Mouse (Mus musculus): ENCODE measurements around the gene Alg5.
A peak's percentile ranks its signal among the peaks of the same experiment; 100 is the strongest.
"Not testable (repeated sequence)": the region's sequence is repeated elsewhere in the genome, so short reads cannot be mapped to it uniquely, and the experiment has no call there.

Alg5 gene

GRCm38 (mm10) chr3:54737317-54737716 lies 2.0 kb downstream of the Alg5 start:
- no peak for DNase-seq (ENCODE audit: low spot score in 2 of 2)

GRCm38 (mm10) chr3:54741965-54742364 lies 6.6 kb downstream of the Alg5 start:
- DNase-seq (ENCODE audit: low spot score in 2 of 2): no peak

- no peak for DNase-seq (ENCODE audit: low spot score in 2 of 2)
Observed at GRCm38 (mm10) chr3:54745799-54746198, 10.5 kb downstream of the Alg5 start.

GRCm38 (mm10) chr3:54753411-54753810 lies 18.1 kb downstream of the Alg5 start:
- no peak for DNase-seq (ENCODE audit: low spot score in 2 of 2)

- DNase-seq (ENCODE audit: low spot score in 2 of 2): peak; percentile 54 to 56
Observed at GRCm38 (mm10) chr3:54755145-54756041, 20.1 kb downstream of the Alg5 start, which contains the start of gene Smad9. Smad9 (plus strand) TSS chr3:54755582.

GRCm38 (mm10) chr3:54756058-54756457 lies 20.7 kb downstream of the Alg5 start:
- DNase-seq (ENCODE audit: low spot score in 2 of 2): peak; percentile 55 to 59

GRCm38 (mm10) chr3:54757446-54757845 lies 22.1 kb downstream of the Alg5 start:
- DNase-seq (ENCODE audit: low spot score in 2 of 2): no peak

GRCm38 (mm10) chr3:54759211-54759610 lies 23.9 kb downstream of the Alg5 start:
- no peak for DNase-seq (ENCODE audit: low spot score in 2 of 2)

- DNase-seq (ENCODE audit: low spot score in 2 of 2): no peak
Observed at GRCm38 (mm10) chr3:54760321-54761115, 25.2 kb downstream of the Alg5 start.

- no peak for DNase-seq (ENCODE audit: low spot score in 2 of 2)
Observed at GRCm38 (mm10) chr3:54761258-54761657, 25.9 kb downstream of the Alg5 start.

GRCm38 (mm10) chr3:54764418-54764817 lies 29.1 kb downstream of the Alg5 start:
- DNase-seq (ENCODE audit: low spot score in 2 of 2): peak; percentile 12 to 34

GRCm38 (mm10) chr3:54765521-54765920 lies 30.2 kb downstream of the Alg5 start:
- DNase-seq (ENCODE audit: low spot score in 2 of 2): not testable (repeated sequence)

- DNase-seq (ENCODE audit: low spot score in 2 of 2): no peak
Observed at GRCm38 (mm10) chr3:54766034-54766433, 30.7 kb downstream of the Alg5 start.

- DNase-seq (ENCODE audit: low spot score in 2 of 2): no peak
Observed at GRCm38 (mm10) chr3:54766811-54767210, 31.5 kb downstream of the Alg5 start.

- no peak for DNase-seq (ENCODE audit: low spot score in 2 of 2)
Observed at GRCm38 (mm10) chr3:54768592-54768991, 33.3 kb downstream of the Alg5 start.

- DNase-seq (ENCODE audit: low spot score in 2 of 2): no peak
Observed at GRCm38 (mm10) chr3:54769349-54770275, 34.3 kb downstream of the Alg5 start.

GRCm38 (mm10) chr3:54773613-54774012 lies 38.3 kb downstream of the Alg5 start:
- no peak for DNase-seq (ENCODE audit: low spot score in 2 of 2)

- no peak for DNase-seq (ENCODE audit: low spot score in 2 of 2)
Observed at GRCm38 (mm10) chr3:54775989-54776631, 40.8 kb downstream of the Alg5 start.

GRCm38 (mm10) chr3:54790601-54791000 lies 55.3 kb downstream of the Alg5 start:
- DNase-seq (ENCODE audit: low spot score in 2 of 2): no peak

GRCm38 (mm10) chr3:54791822-54792677 lies 56.7 kb downstream of the Alg5 start:
- no peak for DNase-seq (ENCODE audit: low spot score in 2 of 2)

Measured in frontal cortex, postnatal 36 days (tissue).